Mouse (Mus musculus): Measurements from ENCODE around the gene Plpp7.

GRCm38 (mm10) chr2:32153791-32154119 lies 58.4 kb downstream of the Plpp7 start:
- TF ChIP-seq EP300 (IDR thresholded peaks at IDR 0.05; ENCODE audit: low read depth) (no peak), CTCF (IDR thresholded peaks at IDR 0.05; ENCODE audit: low read depth) (no peak)

All from liver, embryonic 14.5 days (tissue).